Mouse (Mus musculus) urinary bladder, postnatal 25 days (tissue): ENCODE results near the gene Sftpa1.
A peak's percentile ranks its signal among the peaks of the same experiment; 100 is the strongest.

Experiments
- DNase-seq: peaks from one replicate; pipeline ENCODE4 v3.0.0; 2022; ENCODE audit warnings: low spot score

The Sftpa1 gene

DNA sequence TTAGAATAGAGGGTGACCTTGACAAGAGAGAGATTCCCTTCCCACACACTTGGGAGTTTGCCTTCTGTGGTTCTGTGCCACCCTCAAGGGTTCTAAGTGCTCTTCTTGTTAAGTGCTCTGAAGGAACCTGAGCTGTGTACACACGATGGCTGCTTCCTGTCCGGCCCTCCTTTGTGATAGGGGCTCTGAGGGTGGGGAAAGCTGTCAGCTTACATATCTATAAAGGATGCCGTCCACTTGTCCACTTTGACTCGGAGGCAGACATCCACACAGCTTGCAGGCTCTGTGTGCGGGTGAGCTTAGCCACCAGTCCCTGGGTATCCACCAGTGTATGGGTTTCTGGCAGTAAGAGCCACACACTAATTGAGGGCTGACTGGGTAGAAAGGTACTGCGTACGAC is at the start of gene Sftpa1:
Sftpa1 (plus strand) TSS at position 243 of the 400 bp plus-strand sequence.
- no peak for DNase-seq

DNA sequence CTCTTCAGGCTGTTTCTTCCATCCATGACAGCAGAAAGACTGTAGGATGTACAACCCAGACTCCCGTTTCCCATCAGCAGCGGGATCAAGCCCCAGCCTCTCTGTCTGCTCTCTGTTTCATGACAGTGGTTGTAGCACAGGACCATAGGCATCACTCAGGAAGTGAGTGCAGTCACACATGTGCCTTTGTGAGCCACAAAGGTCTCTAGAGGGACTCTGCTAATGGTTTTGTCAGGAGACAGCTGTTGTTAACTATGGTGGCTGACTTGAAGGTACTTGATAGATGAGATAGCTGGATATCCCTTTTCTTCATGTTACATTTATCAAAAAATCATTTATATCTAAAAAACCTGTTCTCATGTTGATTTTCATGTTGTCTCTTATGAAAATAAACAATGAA is 49.2 kb upstream of the Sftpa1 start:
- no peak for DNase-seq

DNA sequence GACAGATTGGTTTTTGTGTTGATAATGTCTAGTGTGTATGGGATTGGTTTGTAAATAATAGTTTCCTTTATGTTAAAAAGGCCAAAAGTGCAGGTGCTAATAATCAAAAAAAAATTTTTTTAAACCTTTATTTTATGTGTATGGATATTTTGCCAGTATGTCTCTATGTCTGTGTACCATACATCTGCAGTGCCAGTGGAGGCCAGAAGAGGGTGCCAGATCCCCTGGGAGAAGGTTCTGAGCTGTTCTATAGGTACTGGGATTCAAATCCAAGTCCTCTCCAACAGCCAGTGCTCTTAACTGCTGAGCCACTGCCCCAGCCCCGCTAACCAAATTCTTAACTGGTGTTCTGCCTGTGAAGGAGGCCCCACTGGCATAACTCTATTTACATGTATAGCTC is 44.1 kb upstream of the Sftpa1 start:
- DNase-seq: no peak

DNA sequence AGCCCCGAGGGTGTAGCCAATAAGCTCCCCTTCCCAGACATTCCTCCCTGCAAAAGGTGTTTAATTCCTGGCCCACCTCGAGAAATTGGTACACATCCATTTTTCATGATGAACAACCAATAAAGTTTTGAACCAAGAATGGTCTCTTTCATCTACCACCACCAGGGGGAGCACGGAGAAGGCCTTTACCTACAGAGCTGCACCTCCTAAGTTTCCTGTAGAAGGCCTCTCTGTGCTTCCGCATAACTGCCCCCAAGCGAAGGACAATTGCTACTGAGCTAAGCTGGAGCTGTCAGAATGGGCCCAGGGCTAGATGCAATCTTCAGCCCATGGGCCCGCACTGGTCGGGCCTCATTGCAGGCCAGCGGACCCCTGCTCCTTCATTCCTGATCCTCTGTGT is 40.8 kb upstream of the Sftpa1 start:
- DNase-seq: peak; percentile 11

DNA sequence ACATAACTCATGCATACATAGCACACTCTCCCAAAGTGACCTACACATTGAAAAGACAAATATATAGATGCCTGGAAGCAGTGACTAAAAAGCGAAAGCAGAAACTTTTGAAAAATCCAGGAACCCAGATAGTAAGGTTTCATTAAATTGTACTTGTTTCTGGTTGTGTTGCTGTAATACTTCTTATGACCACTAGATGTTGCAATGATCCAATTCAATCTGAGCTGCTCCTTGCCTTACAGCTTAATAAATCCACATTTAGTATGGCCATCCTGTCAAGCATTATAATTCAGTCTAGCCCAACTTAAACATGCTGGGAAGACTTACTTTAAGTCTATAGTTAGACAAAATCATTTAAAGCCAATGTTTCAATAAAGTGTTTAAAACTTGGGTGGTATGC is 37.5 kb upstream of the Sftpa1 start:
- DNase-seq: no peak

DNA sequence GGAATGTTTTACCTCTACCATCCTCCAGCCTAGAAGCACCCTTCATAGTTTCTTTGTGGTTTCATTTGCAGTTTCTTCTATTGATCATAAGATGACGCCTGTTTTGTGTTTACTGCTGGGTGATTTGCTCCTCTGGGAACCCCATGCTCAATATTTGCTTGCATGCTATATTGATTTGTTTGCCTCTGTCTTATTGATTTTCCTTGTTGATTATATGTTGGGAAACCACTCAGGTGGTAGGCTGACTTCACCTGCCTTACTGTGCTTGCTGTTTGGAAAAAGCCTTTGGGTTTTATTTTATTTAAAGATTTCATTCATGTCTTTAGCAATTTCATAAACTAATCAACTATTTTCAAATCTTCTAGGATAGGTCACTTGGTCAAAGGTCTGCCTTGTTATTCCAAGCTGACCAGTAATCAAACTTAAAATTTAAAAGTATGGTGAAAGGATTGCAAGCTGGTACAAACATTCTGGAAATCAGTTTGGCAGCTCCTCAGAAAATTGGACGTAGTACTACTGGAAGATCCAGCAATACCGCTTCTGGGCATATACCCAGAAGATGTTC is 35.2 kb upstream of the Sftpa1 start:
- no peak for DNase-seq

DNA sequence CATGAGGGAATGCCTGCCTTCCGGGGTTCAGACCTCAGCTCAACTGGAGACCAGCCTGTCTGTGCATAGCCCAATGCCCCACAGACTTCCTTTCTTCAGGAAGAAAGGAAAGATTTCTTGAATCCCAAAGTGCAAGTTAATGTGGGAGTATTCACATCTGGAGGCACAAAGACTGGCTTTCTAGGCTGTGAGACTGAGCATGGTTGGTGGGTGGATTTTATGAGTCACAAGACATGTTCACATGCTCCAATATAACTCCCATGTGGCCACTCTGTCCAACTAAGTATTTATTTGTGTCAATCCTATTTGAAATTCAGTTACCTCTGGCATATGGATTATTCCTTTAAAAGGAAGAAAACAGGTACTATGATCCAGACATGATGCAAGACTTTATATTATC is 32.9 kb upstream of the Sftpa1 start:
- no peak for DNase-seq

DNA sequence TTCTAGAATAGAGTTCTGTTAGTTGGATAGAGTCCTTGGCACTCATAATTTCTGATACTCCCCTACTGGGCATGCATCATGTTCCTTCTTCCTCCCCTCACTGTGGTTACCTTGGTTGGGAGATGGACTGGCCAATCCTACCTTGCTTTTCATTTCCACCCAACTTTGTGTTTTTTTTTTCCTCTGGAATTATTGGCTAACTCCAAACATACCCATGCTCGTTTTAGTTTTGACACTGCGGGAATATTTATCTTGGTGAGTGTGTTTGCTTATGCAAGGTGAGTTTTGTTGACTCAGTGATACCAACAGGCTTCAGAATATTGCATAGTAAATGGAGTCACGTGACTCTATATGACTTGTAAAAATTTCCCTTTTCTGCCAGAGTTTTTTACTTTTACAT is 30.9 kb upstream of the Sftpa1 start:
- no peak for DNase-seq

DNA sequence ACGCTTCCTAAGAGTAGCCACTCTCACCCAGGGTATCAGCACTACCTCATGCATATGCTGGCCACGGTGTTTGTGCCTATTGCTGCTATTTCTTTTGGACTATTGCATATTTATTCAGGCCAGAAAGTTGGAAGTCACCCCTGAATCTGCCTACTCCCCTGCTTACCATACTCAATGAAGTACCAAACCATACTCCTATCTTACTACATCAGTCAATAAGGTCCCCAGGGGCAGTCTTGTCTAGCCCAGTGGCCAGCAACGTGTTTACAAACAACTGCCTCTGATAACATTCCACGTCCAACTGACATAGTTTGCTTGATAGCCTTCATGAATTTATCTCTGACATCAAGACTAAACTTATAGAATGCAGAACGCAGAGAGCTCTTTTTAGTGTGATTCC is 30.3 kb upstream of the Sftpa1 start:
- no peak for DNase-seq

DNA sequence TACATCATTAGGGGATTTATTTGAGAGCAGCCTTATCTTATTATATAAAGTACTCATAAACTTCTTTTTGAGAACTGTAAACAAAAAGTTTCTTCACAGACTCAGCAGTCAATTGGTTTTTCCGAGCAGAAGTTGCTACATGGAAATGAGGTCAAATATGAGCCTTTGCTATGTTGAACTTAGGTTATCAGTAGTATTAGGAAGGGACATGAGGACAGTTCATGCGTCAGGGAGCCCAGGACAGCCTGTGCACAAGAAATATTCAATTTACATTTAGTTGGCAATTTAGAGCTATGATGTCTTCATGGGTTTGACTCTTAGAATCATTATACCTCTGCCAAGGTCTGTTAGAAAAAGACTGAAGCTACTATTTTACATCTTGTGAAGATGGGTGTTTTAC is 29.3 kb upstream of the Sftpa1 start:
- no peak for DNase-seq

DNA sequence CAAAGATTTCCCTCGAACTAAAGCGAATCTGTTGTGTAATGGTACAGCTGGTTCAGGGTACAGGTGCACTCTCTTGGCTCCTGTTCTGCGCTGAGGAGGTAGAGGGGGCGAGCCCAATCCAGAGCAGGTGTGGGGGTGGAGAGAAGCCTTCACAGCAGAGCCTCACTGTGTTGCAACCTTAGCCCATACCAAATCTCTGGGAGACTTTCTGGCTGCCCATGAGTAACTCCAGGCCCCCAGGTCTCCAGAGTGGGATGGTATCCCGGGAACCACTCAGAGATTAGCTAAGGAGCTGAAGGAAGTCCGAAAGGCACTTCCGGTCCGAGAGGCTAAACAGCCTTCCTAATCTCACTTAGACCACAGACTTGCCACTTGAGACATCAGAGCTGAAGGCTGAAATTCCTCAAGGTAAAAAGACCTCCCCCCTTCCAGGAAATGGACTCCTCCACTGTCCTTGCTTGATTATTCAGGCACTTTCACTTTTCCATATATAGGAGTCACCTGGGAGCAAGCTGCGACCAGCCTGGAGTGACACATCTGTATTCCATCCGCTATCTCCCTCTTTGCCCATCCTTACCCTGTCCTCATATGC is 26.6 kb upstream of the Sftpa1 start, which contains the start of gene Mat1a:
Mat1a (plus strand) TSS at position 183 of the 592 bp plus-strand sequence.
- no peak for DNase-seq

DNA sequence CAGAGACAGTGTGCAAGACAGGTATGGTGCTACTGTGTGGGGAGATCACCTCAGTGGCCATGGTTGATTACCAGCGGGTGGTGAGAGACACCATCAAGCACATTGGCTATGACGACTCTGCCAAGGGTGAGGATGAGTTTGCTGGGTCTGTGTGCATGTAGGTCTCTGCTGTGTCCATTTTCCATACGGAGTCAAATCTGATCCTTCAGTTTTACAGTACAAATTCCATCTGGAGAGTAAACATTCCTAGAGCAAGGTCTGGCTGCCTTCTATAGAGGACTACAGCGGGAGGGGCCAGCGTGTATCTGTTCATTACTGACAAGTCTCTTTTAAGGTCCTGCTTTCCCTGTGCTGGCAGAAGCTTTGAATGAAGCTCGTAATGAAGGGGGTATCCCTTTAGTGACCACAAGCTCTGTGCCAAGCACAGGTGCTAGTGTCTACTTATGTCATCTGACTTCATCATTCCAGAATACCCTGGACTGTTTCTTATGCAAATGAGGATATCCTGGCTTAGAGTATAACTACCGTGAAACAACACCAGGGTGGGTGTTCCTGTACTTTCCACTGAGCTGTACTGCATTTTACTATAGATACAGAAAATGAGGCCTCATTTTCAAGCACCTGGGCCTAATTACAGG is 20.4 kb upstream of the Sftpa1 start:
- DNase-seq: no peak

DNA sequence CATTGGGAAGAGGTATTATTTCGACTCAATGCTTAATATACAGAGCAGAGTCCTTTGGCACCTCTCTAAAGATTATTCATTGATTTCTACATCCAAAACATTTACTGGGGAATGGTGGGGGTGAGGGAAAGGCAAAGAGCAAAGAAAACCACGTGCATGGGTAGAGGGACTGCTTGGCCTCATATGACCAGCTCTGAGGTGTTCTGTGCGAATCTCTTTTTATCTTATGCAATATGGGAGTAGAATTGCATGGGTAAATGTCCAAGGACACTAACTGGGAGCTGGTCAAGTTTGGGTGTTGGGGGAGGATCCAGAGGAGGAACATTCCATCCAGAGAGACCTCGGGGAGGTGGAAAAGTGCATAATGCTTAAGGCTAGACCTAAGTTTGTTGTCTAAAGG is 18.6 kb upstream of the Sftpa1 start:
- no peak for DNase-seq

DNA sequence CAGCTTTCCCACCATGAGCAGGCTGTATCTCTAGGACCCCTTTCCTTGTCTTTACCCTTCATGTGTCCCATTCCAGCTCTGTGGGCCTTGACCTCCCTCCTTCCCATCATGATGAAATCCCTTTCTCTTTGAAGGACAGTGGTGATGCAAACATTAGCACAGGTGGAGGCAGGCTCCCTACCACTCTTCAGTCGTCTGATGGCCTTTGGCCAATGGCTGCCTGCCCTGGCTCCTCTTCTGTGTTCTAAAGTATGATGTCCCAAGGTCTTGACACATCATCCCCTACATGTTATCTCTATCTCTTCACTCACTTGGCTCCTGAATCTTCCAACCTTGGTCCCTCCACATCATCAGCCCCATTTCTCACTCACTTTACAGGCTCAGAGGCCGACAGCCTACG is 15.3 kb upstream of the Sftpa1 start:
- no peak for DNase-seq

DNA sequence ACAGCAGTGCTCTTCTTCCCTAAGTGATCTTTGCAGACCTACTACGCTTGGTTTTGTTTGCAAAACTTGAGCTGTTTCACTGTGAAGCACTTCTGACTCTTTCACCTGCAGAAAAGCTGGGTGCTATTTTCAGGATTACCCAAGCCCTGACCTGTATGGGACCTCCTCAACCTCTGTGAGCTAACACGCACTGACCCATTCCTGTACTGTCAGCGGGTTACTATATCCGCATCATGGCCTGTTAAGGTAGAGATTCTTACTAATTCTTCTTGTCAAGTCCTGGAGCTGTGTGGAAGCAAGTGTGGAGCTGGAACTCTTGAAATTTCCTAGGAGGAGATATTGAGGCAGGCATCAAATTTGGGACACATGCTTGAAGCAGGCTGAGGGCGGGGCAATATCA is 6.9 kb upstream of the Sftpa1 start:
- no peak for DNase-seq

DNA sequence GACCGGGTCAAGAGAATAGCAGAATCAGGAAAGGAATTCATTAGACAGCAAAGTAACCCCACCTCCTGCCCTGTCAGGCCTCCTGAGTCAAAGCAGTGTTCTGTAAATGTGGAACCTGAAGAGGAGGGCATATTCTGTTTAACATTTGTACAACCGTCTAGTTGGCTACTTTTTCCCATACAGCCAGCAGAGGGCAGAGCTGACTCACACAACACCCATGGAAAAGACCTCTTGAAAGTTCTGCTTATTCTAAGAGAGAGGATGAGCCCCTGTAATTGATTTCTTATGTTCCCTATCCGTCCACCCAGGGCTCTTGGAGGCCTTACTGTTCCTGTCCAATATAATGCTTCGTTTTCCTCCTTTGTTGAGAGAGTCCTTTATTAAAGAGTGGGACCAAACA is 3.6 kb upstream of the Sftpa1 start:
- no peak for DNase-seq

DNA sequence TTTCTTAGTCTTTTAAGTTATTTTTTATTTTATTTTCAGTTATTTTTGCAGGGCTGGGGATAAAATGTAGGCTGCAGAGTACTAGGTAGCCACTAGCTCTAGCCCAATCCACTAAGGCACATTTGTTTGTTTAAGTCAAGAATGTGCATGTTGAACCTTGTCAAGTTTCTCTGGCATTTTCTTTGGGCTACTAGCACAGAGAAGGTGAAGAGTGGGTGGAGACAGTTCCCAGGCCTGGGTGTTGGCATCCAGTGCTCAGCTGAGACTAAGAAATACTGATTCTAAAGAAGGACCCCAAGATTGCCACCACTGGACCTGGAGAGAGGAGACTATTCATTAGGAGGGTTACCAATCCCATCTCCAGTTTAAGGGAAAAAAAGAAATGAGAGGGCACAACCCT is 5.4 kb downstream of the Sftpa1 start:
- no peak for DNase-seq

DNA sequence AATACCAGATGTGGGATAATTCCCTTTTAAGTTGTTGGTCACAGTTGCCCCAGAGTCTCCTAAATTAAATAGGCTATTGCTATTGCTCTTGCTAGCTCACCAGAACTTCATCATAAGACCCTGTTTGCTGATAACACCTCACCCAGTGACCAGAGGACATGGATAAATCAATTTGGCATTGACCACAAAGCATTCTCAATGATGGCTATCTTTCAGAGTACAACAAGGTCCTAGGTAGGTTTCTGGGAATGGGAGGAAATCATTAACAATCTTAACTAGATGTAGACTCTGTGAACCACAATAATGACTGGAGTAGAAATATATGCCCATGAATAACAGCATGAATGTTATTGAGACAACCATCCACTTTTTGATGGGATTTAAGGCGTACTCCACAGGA is 9.1 kb downstream of the Sftpa1 start:
- no peak for DNase-seq

DNA sequence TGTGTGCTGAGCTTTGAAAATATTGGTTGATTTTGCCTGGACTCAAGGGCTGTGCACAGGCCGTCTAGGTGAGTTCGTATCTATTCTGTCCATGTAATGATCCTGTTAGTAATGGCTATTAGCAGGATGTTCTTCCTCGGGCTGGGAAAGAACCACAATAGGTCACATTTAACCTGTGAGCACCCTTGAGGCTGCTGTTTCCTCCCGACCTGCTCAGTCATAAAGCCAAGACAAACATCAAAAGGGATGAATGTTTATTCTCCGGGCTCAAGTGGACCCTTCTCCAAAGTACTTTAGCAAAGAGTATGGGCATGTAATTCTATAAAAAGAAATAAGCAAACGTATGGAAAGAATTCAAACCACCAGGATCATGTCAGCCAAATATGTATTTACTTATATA is 14.5 kb downstream of the Sftpa1 start:
- DNase-seq: no peak

DNA sequence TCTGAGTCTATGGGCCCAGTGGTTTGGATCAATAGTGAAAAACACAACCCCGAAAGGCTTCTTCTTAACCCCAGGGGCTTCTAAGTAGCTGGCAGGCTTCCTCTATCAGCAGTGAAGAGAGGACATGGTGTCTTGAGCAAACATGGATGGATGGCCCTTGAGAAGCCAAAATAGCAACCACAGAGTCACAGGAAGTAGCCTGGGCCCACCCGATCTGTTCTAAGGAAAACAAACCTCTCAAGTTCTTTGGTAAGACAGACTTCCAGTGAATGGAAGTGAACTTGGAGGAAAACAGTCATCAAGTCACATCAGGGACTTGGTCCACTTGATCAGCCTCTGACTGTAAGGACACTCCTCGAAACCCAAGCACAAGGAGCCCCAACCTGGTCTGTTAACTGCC is 15.3 kb downstream of the Sftpa1 start:
- DNase-seq: no peak

DNA sequence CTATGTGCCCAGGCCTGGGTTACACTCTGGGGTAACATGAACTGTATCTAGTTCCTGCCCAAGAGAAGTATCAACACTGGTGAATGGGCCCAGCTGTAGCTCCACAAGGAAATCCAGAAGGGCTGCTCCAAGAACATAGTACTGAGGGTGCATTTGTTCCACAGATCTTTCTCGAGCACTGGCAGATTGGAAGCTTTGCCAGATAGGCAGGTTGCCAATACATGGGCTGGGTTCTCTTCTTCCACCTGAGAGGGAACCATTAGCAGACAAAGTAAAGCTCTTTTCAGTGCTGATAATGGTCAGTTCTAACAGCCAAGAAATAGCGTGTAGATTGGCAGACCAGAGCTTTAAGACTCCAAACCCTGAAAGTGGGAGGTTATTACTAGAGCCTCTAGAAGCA is 15.8 kb downstream of the Sftpa1 start:
- no peak for DNase-seq

DNA sequence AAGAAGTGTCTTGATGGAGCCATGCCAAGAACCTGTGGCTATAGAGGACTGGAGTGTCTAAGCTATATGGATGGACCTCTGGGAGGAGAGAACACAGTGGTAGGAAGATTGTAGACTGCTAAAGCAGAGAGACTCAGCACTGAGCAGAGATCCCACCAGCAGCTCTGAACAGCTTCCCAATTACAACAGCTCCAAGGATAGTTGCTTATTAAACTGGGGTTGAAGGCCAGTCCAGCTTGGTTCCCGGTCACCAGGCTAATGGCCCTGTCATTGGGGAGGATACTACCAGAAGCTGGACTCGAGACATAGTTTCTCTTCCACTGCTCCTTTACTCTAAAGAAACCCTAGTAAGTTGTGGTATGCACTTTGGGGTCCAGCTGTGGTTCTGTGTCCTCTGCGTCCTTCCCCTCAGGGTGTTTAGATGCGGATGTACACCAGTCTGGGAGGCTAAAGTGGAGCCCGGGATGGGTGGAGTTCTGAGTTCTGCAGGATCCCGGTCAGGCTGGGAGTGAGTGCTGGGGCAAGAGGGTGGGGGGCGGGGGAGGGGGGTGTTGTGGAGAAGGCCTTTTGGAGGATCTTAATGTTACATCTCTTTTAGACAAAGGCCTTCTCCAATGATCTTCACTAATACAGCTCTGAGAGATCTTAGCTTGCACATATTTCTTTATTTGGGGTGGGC is 19.8 kb downstream of the Sftpa1 start, which contains the start of gene Mbl1:
Mbl1 (plus strand) TSS at position 239 of the 679 bp plus-strand sequence.
- no peak for DNase-seq

DNA sequence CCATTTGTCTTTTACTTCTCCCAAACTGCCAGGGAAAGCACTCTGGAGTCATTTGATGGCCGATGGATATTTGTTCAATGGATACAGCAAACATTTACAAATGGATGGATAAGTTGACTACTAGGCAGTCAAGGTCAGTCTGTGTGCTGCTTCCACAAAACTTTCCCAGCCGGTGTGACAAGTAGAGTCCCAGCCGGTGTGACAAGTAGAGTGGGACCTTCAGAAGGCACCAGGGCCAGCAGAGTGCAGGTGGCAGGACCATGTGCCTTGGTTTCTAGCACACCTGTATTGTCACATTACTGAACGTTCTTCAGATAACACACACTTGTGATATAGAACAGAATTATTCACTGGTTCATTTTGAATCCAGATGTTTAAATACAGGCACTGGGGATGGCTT is 28.5 kb downstream of the Sftpa1 start:
- no peak for DNase-seq
